Mouse (Mus musculus) liver, embryonic 14.5 days (tissue): ENCODE measurements at regions not wholly inside any gene's neighbourhood (a gene's known extent, or its start where the extent isn't known, plus 50 kb on each side); places are given as distances from the start of the nearest gene placed in this dataset.

Experiments
- ATAC-seq: fragments of 200-750 bp; cut with Nextera tagmentation; 2 replicates; pipeline ENCODE4 v1.8.0; 2017; ENCODE audit warnings: moderate number of reproducible peaks, mild to moderate bottlenecking, moderate library complexity; ENCODE audit not compliant: insufficient read depth
- DNase-seq, 3 experiments: peaks; one replicate each; pipeline ENCODE4 v3.0.0-alpha.2; 2012 to 2013; ENCODE audit warnings: low read depth in 3 of 3, low spot score in 3 of 3
- H3K27ac ChIP-seq: fragments of 300-500 bp; sonication (generic); 2 replicates; pipeline ENCODE4 v1.5.1; 2014; ENCODE audit warnings: moderate library complexity, mild to moderate bottlenecking, control low read depth, inconsistent platforms
- H3K27me3 ChIP-seq: fragments of 300-500 bp; sonication (generic); 2 replicates; pipeline ENCODE4 v1.6.1; 2014; ENCODE audit warnings: mild to moderate bottlenecking, low read length, moderate library complexity; ENCODE audit not compliant: control insufficient read depth, insufficient read depth
- H3K36me3 ChIP-seq: fragments of 300-500 bp; sonication (generic); replicated peaks from 2 replicates; pipeline ENCODE4 v1.6.1; 2014; ENCODE audit warnings: low read depth; ENCODE audit not compliant: control insufficient read depth, insufficient read depth
- H3K4me1 ChIP-seq, 2 experiments: fragments of 200-500 bp in 1 of 2; fragments of 300-500 bp in 1 of 2; sonication (generic) in 1 of 2; replicated peaks; 2 replicates each; pipeline ENCODE4 v1.6.1; 2012 to 2014; ENCODE audit warnings: antibody characterized with exemption in 1 of 2, inconsistent platforms in 1 of 2, low read length in 1 of 2; ENCODE audit not compliant: control insufficient read depth in 2 of 2, insufficient read depth in 2 of 2
- H3K4me2 ChIP-seq: fragments of 300-500 bp; sonication (generic); 2 replicates; pipeline ENCODE4 v1.6.1; 2014; ENCODE audit warnings: low read depth, mild to moderate bottlenecking, control low read depth, moderate library complexity
- H3K4me3 ChIP-seq, 2 experiments: fragments of 200-500 bp in 1 of 2; fragments of 300-500 bp in 1 of 2; sonication (generic) in 1 of 2; 2 replicates each; pipeline ENCODE4 v1.5.1; 2012 to 2014; ENCODE audit warnings: low read depth in 2 of 2, low read length in 2 of 2, mild to moderate bottlenecking in 2 of 2, control low read depth in 1 of 2, inconsistent platforms in 1 of 2, moderate library complexity in 1 of 2; ENCODE audit not compliant: insufficient read depth in 1 of 2
- H3K9ac ChIP-seq: fragments of 300-500 bp; sonication (generic); replicated peaks from 2 replicates; pipeline ENCODE4 v1.6.1; 2014; ENCODE audit warnings: mild to moderate bottlenecking, control low read depth, moderate library complexity
- H3K9me3 ChIP-seq: fragments of 300-500 bp; sonication (generic); 2 replicates; pipeline ENCODE4 v1.6.1; 2016; ENCODE audit warnings: low read length, mixed read lengths; ENCODE audit not compliant: control insufficient read depth
- CTCF ChIP-seq: IDR thresholded peaks from 2 replicates; pipeline ENCODE4 v1.5.1; 2016; ENCODE audit warnings: antibody characterized with exemption, low read depth, control low read depth
- EP300 ChIP-seq: IDR thresholded peaks from 2 replicates; pipeline ENCODE4 v1.6.1; 2016; ENCODE audit warnings: antibody characterized with exemption, low read depth
- WGBS: fragments of 180-500 bp; shearing (Covaris S2); extraction: QIAGEN DNeasy Blood & Tissue Kit; methylation state at CpG from one replicate; pipeline ENCODE4 v1.1.7; 2014; ENCODE audit not compliant: insufficient replicate concordance; 5-methylcytosine and 5-hydroxymethylcytosine counted together

DNA sequence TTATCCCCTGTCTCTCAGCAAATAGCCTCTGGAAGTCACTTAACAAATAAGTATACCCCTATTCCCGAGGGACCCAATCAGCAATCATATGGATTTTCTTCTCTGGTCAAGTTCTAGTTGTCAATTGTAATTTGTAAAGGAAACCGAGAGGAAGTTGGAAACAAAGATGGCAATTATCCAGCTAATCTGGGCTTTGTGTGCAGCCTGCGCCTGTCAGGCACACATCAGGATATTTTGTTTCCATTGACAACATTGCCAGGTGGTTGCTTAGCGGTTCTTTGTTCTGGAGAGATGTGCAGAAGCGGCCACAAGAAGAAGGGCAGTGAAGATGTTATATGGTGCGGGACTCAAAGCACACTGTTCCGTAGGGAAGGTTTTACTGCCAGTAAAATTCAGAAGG lies 113.7 kb downstream of the Gxylt1 start:
- whole genome bisulfite sequencing = 54% methylated on average over 7 of the region's 7 CpGs
- no peaks in the 10 kb centered on the region for H3K9me3 ChIP-seq
- no peak overlapping the region for H3K4me2 ChIP-seq
- no peak for DNase-seq
- no peaks in the 10 kb centered on the region for H3K27me3 ChIP-seq
- H3K27ac ChIP-seq = no peak overlapping the region
- H3K4me1 ChIP-seq = no peaks in the 10 kb centered on the region
- H3K36me3 ChIP-seq = no peaks in the 10 kb centered on the region
- TF ChIP-seq EP300 (no peak), CTCF (no peak)
- no peak overlapping the region for H3K4me3 ChIP-seq
- no peak overlapping the region for H3K9ac ChIP-seq
- no peak for ATAC-seq

DNA sequence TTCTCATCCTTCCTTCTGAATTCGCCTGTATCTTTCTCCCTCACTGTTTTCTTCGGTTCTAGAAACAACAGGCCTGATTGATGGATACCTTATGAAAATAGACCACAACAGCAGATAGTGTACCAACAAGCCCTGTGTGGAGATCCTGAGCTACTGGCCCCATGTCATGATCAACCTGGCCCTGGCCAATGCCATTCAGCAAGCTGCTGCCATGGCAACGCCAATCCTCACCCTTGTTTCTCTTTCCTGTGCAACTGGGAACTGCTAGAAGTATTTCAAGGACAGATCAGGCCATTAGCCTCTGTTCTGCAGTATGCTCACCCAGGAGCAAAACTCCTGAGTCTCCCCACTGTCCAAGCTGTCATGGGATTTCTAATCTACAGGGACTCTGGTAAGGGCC lies 119.2 kb downstream of the Gxylt1 start:
- no peaks in the 10 kb centered on the region for H3K9me3 ChIP-seq
- no peak overlapping the region for H3K9ac ChIP-seq
- H3K27me3 ChIP-seq = no peaks in the 10 kb centered on the region
- ATAC-seq = no peak
- TF ChIP-seq CTCF = no peak
- TF ChIP-seq EP300 = no peak
- DNase-seq = no peak
- no peaks in the 10 kb centered on the region for H3K36me3 ChIP-seq
- no peak overlapping the region for H3K27ac ChIP-seq
- no peak overlapping the region for H3K4me2 ChIP-seq
- 54% methylated on average over 3 of the region's 3 CpGs for WGBS
- H3K4me3 ChIP-seq = no peak overlapping the region
- H3K4me1 ChIP-seq = no peaks in the 10 kb centered on the region

DNA sequence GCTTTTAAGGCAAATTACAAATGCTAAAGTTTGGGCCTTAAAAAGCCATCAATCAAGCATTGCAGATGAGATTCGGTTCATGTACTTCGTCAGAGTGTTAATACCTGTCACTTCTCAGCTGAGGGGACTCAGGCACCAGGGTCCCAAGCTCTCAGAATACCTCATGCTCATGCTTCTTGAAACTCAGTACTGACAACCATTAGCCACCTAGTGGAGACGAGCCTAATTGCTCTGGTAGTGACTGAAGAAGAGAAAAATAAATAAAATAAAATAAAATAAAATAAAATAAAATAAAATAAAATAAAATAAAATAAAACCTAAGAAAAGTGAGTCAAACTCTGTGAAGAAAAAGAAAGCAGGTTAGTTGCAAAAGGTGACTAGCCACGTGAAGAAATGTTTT lies 121.0 kb downstream of the Gxylt1 start:
- H3K9me3 ChIP-seq = no peaks in the 10 kb centered on the region
- no peak overlapping the region for H3K4me2 ChIP-seq
- no peaks in the 10 kb centered on the region for H3K4me1 ChIP-seq
- H3K27me3 ChIP-seq = no peaks in the 10 kb centered on the region
- H3K36me3 ChIP-seq = no peaks in the 10 kb centered on the region
- no peak overlapping the region for H3K4me3 ChIP-seq
- DNase-seq (no peak), ATAC-seq (no peak)
- H3K9ac ChIP-seq = no peak overlapping the region
- no peak for TF ChIP-seq EP300
- no peak for TF ChIP-seq CTCF
- 43% methylated on average over 4 of the region's 4 CpGs for WGBS
- H3K27ac ChIP-seq = no peak overlapping the region

GRCm38 (mm10) chr15:93144899-93145298 lies 130.1 kb downstream of the Gxylt1 start:
- no peak for DNase-seq
- Histone ChIP-seq H3K27ac (no peak overlapping the region), H3K27me3 (no peaks in the 10 kb centered on the region), H3K4me2 (no peak overlapping the region), H3K9ac (no peak overlapping the region), H3K4me1 (no peaks in the 10 kb centered on the region), H3K4me3 (no peak overlapping the region), H3K36me3 (no peaks in the 10 kb centered on the region), H3K9me3 (no peaks in the 10 kb centered on the region)
- WGBS = 56% methylated on average over 9 of the region's 9 CpGs
- TF ChIP-seq EP300 = no peak
- no peak for TF ChIP-seq CTCF
- ATAC-seq = no peak

- 54% methylated on average over 4 of the region's 4 CpGs for WGBS
- TF ChIP-seq EP300 (no peak), CTCF (no peak)
Measured at GRCm38 (mm10) chr15:93144264-93144663, 130.7 kb downstream of the Gxylt1 start.

GRCm38 (mm10) chr15:93133379-93133778 lies 141.6 kb downstream of the Gxylt1 start:
- no peaks in the 10 kb centered on the region for H3K27me3 ChIP-seq
- WGBS = 67% methylated on average over 18 of the region's 18 CpGs
- no peaks in the 10 kb centered on the region for H3K9me3 ChIP-seq
- DNase-seq (no peak), ATAC-seq (no peak)
- H3K27ac ChIP-seq = no peak overlapping the region
- TF ChIP-seq EP300 (no peak), CTCF (no peak)
- H3K4me2 ChIP-seq = no peak overlapping the region
- no peaks in the 10 kb centered on the region for H3K4me1 ChIP-seq
- H3K36me3 ChIP-seq = no peaks in the 10 kb centered on the region
- no peak overlapping the region for H3K9ac ChIP-seq
- no peak overlapping the region for H3K4me3 ChIP-seq

More at GRCm38 (mm10) chr15:93144264-93144663, 130.7 kb downstream of the Gxylt1 start:
- Histone ChIP-seq H3K27ac (no peak overlapping the region), H3K4me3 (no peak overlapping the region), H3K36me3 (no peaks in the 10 kb centered on the region), H3K9me3 (no peaks in the 10 kb centered on the region), H3K27me3 (no peaks in the 10 kb centered on the region), H3K9ac (no peak overlapping the region), H3K4me2 (no peak overlapping the region), H3K4me1 (no peaks in the 10 kb centered on the region)
- DNase-seq (no peak), ATAC-seq (no peak)
